Mouse (Mus musculus) thymus, postnatal 10 days (tissue): ENCODE measurements around the gene Tbc1d20.

Experiments used
- DNase-seq, 2 experiments: peaks; one replicate each; pipeline ENCODE4 v3.0.0; 2021; ENCODE audit warnings: low spot score in 2 of 2

Gene Tbc1d20

GRCm38 (mm10) chr2:152326654-152327053 lies 33.0 kb downstream of the Tbc1d20 start:
- DNase-seq, result no peak

GRCm38 (mm10) chr2:152327980-152328379 lies 34.4 kb downstream of the Tbc1d20 start:
- DNase-seq, result no peak

GRCm38 (mm10) chr2:152330858-152331423 lies 37.3 kb downstream of the Tbc1d20 start:
- no peak for DNase-seq

GRCm38 (mm10) chr2:152332101-152332825 lies 38.6 kb downstream of the Tbc1d20 start, which contains the start of gene Rbck1:
Gene Rbck1 (minus strand): TSS chr2:152332653.
- peak; percentile 80 to 84 for DNase-seq

- DNase-seq, result no peak
Observed at GRCm38 (mm10) chr2:152333345-152334006, 39.8 kb downstream of the Tbc1d20 start.

- no peak for DNase-seq
Observed at GRCm38 (mm10) chr2:152335289-152335820, 41.7 kb downstream of the Tbc1d20 start.

GRCm38 (mm10) chr2:152336856-152337255 lies 43.2 kb downstream of the Tbc1d20 start:
- DNase-seq, result no peak

GRCm38 (mm10) chr2:152337591-152338212 lies 44.1 kb downstream of the Tbc1d20 start:
- no peak for DNase-seq

- DNase-seq, result no peak
Observed at GRCm38 (mm10) chr2:152338319-152338718, 44.7 kb downstream of the Tbc1d20 start.

GRCm38 (mm10) chr2:152339631-152340179 lies 46.1 kb downstream of the Tbc1d20 start:
- DNase-seq, result no peak

- peak; percentile 77 to 90 for DNase-seq
Observed at GRCm38 (mm10) chr2:152343329-152344213, 49.9 kb downstream of the Tbc1d20 start, which contains the start of gene Trib3. Gene Trib3 (minus strand): TSS chr2:152344032.

GRCm38 (mm10) chr2:152344361-152344760 lies 50.7 kb downstream of the Tbc1d20 start:
- DNase-seq, result peak in 1 of 2 experiments; percentile 23

- DNase-seq, result no peak
Observed at GRCm38 (mm10) chr2:152344909-152345308, 51.3 kb downstream of the Tbc1d20 start.

- no peak for DNase-seq
Observed at GRCm38 (mm10) chr2:152345393-152345792, 51.8 kb downstream of the Tbc1d20 start.

- no peak for DNase-seq
Observed at GRCm38 (mm10) chr2:152346776-152347465, 53.3 kb downstream of the Tbc1d20 start.

GRCm38 (mm10) chr2:152347722-152348121 lies 54.1 kb downstream of the Tbc1d20 start:
- no peak for DNase-seq

- no peak for DNase-seq
Observed at GRCm38 (mm10) chr2:152349205-152349604, 55.6 kb downstream of the Tbc1d20 start.

- DNase-seq, result no peak
Observed at GRCm38 (mm10) chr2:152349842-152350540, 56.4 kb downstream of the Tbc1d20 start.

- DNase-seq, result no peak
Observed at GRCm38 (mm10) chr2:152357254-152357653, 63.6 kb downstream of the Tbc1d20 start.
